Mouse (Mus musculus): Measurements from ENCODE around the gene Abcg5. TPM values are rescaled to one million over a fixed set of nuclear protein-coding genes. Genes with fewer than 3 reads are reported as not detected.

Abcg5 gene
- total RNA-seq, 2 experiments from 2014 or later, result 0.40 TPM; not detected in 1

GRCm38 (mm10) chr17:84687994-84688393 is 5.2 kb upstream of the Abcg5 start:
- intact Hi-C loops (cut with DNase I), result no loop called here
- DNase-seq, result no peak

- no peak for DNase-seq
- intact Hi-C loops (cut with DNase I), result no loop called here
These were observed 2.5 kb upstream of the Abcg5 start for GRCm38 (mm10) chr17:84685286-84685685.

GRCm38 (mm10) chr17:84684284-84684683 is 1.5 kb upstream of the Abcg5 start:
- intact Hi-C loops (cut with DNase I), result no loop called here
- no peak for DNase-seq

- no peak for DNase-seq
- intact Hi-C loops (cut with DNase I), result no loop called here
These were observed 1.1 kb downstream of the Abcg5 start for GRCm38 (mm10) chr17:84681670-84682069.

GRCm38 (mm10) chr17:84677595-84677994 is 5.2 kb downstream of the Abcg5 start:
- intact Hi-C loops (cut with DNase I), result no loop called here
- DNase-seq, result no peak

- intact Hi-C loops (cut with DNase I), result no loop called here
- DNase-seq, result peak; percentile 16
These were observed 6.9 kb downstream of the Abcg5 start, which contains the start of gene Abcg8 for GRCm38 (mm10) chr17:84675951-84676366. Gene Abcg8, plus strand, starts transcription at chr17:84676302.

GRCm38 (mm10) chr17:84675204-84675603 is 7.6 kb downstream of the Abcg5 start:
- intact Hi-C loops (cut with DNase I), result no loop called here
- no peak for DNase-seq

- intact Hi-C loops (cut with DNase I), result no loop called here
- no peak for DNase-seq
These were observed 8.8 kb downstream of the Abcg5 start for GRCm38 (mm10) chr17:84674048-84674447.

GRCm38 (mm10) chr17:84672376-84673369 is 10.1 kb downstream of the Abcg5 start:
- DNase-seq, result no peak
- intact Hi-C loops (cut with DNase I), result no loop called here

- intact Hi-C loops (cut with DNase I), result no loop called here
- DNase-seq, result no peak
These were observed 15.0 kb downstream of the Abcg5 start for GRCm38 (mm10) chr17:84667848-84668247.

GRCm38 (mm10) chr17:84665691-84666090 is 17.1 kb downstream of the Abcg5 start:
- intact Hi-C loops (cut with DNase I), result no loop called here

GRCm38 (mm10) chr17:84665053-84665452 is 17.8 kb downstream of the Abcg5 start:
- DNase-seq, result no peak
- intact Hi-C loops (cut with DNase I), result no loop called here

More at GRCm38 (mm10) chr17:84665691-84666090, 17.1 kb downstream of the Abcg5 start:
- DNase-seq, result no peak

- intact Hi-C loops (cut with DNase I), result no loop called here
- DNase-seq, result no peak
These were observed 23.9 kb downstream of the Abcg5 start for GRCm38 (mm10) chr17:84658951-84659350.

GRCm38 (mm10) chr17:84658195-84658594 is 24.6 kb downstream of the Abcg5 start:
- no peak for DNase-seq
- intact Hi-C loops (cut with DNase I), result no loop called here

GRCm38 (mm10) chr17:84657782-84658181 is 25.0 kb downstream of the Abcg5 start:
- no peak for DNase-seq
- intact Hi-C loops (cut with DNase I), result no loop called here

GRCm38 (mm10) chr17:84657422-84657732 is 25.4 kb downstream of the Abcg5 start:
- no peak for DNase-seq
- intact Hi-C loops (cut with DNase I), result no loop called here

GRCm38 (mm10) chr17:84656653-84657421 is 26.0 kb downstream of the Abcg5 start:
- DNase-seq, result no peak
- intact Hi-C loops (cut with DNase I), result no loop called here

- DNase-seq, result no peak
- intact Hi-C loops (cut with DNase I), result no loop called here
These were observed 26.6 kb downstream of the Abcg5 start for GRCm38 (mm10) chr17:84656205-84656604.

GRCm38 (mm10) chr17:84653544-84653943 is 29.3 kb downstream of the Abcg5 start:
- DNase-seq, result no peak
- intact Hi-C loops (cut with DNase I), result no loop called here

GRCm38 (mm10) chr17:84650302-84651017 is 32.4 kb downstream of the Abcg5 start:
- DNase-seq, result no peak
- intact Hi-C loops (cut with DNase I), result no loop called here

GRCm38 (mm10) chr17:84647630-84648029 is 35.2 kb downstream of the Abcg5 start:
- DNase-seq, result no peak
- intact Hi-C loops (cut with DNase I), result no loop called here

Measured in left cerebral cortex, postnatal 4 days (tissue).